Mouse (Mus musculus): ENCODE data around the gene Zfp217. TPM values are rescaled to one million over a fixed set of nuclear protein-coding genes. Genes with fewer than 3 reads are reported as not detected.

The Zfp217 gene
- total RNA-seq, 2 experiments from 2014 or later: 4.5 to 5.5 TPM

DNA sequence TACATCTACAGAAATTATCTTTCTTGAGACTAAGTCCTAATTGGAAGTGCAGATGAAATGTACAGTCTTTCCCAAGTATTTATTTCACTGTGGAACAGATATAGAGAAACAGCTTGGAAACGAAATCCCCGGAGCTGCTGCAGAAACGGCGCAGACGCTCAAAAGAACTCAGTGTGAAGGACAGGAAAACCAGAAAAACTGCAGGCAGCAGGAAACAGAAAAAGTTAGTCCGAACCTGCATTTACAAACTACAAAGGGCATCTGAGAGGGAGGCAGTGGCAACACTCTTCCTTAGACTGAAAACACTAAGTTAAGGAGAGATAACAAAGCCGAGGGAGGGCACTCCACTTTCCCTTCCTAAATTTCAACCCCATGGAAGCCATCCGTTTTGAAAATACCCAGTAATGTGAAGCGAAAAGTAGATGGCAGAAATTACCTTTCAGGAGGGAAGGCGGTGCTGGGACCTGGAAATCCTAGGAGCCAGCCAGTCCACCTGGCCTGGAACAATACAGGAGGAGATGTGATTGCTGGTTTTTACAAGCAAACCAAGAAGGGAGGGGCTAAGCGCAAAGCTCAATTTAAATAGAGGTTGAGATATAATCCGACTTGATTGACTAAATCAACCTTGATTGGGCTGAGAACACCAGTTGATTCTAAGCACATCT is 13.7 kb downstream of the Zfp217 start:
- DNase-seq (ENCODE audit: low spot score in 2 of 2): no peak

DNA sequence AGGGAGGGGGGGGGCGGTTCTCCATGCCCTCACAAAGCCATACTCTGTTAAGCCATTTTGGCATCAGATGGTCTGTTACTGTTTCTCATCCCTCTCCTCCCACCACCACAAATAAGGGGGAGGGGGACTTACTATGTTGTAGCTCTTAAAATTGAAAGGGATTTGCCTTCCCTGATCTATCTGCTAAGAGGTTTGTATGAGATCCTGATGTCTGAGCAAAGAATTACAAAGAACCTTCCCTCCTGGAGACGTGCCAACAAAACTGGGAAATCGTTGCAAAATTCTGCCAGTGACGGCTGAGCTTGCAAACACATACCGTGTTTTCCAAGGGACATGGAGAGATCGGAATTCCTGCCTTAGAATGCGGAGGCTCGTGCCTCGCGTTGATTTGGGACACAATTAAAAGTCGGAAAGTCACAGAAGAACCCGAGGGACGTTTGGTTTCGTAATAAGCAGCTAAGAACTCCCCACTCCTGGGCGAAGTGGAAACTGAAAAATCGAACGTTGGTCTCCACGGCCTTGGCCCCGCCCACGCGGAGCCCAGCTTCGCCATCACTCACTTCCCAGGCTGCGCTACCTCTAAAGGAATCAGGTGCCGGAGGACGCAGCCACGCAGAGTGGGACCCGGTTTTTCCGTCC is 14.7 kb downstream of the Zfp217 start:
- peak; percentile 64 to 68 for DNase-seq (ENCODE audit: low spot score in 2 of 2)

DNA sequence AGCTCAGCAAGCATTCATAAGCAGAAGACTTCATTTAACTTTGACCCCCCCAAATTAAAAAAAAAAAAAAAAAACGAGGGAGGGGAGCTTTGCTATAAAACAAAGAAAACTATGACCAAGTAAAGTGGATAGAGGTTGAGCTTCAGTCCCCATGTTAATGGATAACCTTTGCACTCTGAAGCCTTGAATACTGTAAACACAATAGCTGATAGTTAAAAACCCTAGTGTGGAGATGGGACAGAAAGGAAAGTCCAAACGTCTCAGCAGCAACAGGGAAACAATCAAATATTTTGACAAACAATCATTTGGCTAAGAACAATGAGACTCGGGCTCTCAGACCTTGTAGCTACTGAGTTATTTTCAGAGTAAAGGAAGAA is 15.2 kb downstream of the Zfp217 start:
- DNase-seq (ENCODE audit: low spot score in 2 of 2): no peak

DNA sequence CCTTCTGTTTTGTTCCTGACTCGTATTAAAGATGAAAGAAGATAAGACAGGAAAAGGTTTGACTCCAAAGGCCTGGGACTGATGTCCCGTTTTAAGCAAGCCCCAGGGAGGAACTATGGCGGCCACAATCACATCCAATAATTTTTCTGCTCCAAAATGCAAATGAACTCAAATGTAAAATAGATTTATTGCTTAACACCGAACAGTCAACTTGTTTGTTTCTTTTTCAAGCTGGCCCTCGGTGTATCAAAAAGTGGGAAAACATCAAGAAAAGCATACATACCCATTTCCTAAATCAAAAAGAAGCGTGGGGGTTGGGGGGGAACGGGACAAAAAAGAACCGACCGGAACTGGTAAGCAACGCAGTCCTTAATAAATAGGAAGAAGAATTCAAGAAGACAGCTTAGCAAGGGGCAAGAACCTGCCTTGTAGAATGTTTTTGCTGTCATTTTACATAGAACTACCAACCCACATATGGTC is 15.9 kb downstream of the Zfp217 start:
- DNase-seq (ENCODE audit: low spot score in 2 of 2): no peak

DNA sequence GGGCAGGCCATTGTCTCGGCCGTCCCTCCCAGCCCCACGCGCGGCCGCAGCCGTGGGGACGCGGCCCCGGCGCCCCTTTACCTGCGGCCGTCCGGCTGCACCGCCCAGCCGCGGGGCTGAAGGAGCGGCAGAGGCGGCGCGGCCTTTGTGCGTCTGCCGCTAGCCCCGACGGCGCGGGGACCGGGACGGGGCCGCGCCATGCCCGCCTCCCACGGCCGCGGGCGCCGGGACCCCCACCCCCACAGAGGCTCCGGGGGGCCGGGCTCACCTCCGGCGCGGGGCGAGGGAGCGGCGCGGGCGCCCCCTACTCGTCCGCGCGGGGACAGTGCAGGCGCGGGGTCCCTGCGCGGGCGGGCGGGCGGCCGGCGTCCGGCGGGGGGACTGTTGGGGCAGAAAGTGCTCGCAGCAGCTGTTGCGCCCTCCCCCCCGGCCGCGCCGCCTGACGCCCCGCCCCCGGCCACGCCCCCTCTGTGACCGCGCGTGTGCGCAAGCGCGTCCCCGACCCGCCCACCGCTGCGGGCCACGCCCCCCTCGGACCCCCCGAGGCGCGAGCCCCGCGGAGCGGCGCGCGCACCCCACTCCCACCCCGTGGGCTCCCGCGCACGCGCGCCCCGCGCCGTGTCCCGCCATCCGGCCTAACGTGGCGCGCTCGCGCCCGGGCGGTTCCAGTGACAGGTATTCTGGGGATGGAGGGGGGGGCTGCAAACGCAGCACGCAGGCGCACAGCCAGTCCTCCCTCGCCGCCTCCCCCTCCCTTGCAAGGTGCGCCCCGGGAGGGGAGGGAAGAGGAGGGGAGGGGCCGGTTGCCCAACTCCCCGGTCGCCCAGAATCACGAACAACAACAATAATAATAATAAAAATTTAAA is 16.9 kb downstream of the Zfp217 start:
- peak; percentile 78 to 90 for DNase-seq (ENCODE audit: low spot score in 2 of 2)

DNA sequence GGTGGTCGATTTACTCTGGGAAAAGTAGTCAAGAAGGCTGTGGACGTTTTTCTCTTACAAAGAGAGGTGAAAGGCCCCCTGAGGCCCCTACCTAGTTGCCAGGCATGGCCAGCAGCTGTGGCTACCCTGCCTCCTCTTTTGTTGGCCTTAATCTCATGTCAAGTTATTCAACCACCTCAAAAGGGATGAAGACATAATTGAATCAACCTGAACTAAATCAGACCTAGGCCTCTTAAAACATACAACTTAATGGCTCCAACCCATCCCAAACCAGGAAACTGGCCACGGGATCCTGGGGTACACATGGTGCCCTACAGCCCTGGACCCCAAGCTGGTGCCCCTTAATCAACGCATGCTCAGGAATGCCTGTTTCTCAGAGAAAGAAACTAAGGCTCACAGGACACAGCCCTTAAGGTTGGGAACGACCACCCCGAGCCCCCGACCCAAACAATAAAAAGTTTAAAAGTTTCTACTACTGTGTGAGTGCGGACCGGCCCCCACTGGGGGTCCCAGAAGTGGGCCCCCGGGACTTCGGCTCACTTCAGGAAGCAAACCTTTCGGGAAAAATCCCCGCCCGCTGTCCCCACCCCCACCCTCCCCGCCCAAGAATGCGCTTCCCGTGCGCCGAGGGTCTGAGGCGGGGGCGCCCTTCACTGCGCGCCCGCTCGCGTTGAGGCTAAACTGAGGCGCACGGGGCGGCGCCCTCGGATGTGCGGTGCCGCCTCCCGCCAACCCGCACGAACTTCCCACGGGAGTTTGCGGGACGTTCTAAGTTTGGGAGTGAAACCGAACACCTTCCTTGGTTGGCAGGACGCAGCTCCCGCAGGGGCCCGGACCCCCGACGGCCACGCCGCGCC is 17.8 kb downstream of the Zfp217 start:
- no peak for DNase-seq (ENCODE audit: low spot score in 2 of 2)

DNA sequence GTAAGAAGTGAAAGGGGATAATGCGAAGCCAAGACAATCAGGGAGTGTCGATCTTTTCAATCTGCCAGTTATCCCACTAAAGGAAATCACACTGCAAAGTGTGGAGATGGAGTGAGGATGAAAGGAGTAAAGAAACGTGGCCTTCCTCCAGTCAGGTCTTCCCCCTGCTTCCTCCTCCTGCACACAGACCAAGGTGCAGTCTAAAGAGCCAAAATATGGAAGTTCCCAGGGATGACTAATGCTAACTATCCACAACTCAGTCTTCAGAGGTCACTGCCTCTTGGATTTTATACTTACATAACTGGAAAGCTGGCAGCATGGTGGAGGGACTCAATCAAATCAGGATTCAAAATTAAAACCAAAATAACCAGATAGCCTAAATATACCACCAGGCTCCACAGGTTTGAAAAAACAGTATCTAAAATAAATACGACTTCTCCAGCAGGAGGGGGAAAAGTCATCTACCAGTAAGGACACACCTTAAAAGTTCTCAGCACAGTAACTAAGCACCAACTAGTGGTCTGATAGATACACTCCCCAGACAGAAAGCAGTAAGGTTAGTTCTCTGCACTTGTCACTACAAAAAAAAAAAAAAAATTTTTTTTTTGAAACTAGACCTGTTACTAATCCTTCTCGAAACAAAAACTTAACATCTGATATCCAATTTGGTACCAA is 18.5 kb downstream of the Zfp217 start:
- DNase-seq (ENCODE audit: low spot score in 2 of 2): no peak

DNA sequence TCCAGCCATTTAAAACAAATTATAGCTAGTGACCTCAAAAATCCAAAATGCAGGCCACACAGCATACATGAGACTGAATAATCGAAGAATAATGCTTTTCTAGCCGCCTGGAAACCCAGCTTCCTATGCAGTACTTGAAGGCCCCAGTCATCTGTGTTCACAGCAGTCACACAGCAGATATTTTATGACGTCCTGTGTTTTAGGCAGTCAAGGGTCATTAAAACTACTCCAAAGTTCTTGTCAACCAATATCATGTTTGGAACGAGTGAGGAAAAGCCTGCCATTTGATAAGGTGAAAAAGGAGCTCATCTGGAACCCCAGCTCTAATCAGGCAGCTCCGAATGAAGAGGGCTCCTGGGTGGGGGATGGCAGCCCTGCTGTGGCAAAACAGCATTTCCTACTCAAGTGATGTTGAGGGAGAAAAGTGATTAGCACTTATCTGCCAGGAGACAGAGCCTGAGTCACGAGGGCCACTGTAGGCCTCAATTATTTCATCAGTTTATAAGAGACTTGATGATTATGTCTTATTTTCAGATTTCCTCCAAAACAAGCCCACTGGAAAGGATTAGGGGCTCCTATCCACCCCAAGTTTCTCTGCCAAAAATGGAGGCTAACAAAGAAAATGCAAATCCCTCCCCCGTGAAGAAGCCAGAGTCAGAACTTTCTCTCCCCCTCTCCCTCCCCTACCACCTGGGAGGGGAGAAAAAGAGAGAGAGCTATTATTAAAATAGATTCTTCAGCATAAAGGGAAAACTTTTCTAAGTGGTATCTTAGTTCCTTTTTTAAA is 19.2 kb downstream of the Zfp217 start:
- no peak for DNase-seq (ENCODE audit: low spot score in 2 of 2)

DNA sequence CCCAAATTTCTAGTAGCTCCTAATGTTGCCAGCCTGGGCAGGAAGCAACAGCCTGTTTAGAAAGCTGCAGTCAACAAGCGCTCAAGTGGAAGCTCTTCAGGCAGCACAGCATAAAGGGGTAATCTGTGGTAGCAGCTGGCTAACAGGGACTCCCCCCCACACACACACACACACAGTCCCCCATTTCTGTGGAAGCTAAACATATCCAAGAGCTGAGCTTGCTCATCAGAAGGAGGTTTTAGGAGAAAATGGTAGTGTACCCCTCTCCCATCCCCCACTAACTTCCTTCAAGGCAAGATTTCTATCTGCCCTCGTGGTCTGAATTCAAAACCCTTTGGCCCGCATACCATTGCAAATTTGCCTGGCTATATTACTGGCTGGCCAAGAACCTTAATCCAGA is 20.4 kb downstream of the Zfp217 start:
- DNase-seq (ENCODE audit: low spot score in 2 of 2): no peak

DNA sequence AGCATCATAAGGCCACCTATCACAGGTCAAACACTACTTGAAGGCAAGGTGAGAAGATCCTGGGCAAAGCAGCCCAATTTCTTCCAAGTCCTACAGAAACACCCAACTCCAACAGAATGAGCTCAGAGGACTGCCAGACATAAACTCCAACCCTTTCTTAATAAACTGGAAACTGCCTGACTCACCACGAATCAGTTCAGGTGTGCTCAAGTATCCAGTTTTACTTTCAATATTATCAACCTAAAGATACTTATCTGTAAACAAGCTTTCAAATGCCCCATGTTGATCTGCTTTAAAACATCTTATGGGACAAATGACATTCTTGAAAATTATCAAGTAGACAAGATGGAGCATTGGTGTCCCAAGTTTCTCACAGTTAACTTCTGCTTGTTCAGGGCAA is 21.6 kb downstream of the Zfp217 start:
- no peak for DNase-seq (ENCODE audit: low spot score in 2 of 2)

DNA sequence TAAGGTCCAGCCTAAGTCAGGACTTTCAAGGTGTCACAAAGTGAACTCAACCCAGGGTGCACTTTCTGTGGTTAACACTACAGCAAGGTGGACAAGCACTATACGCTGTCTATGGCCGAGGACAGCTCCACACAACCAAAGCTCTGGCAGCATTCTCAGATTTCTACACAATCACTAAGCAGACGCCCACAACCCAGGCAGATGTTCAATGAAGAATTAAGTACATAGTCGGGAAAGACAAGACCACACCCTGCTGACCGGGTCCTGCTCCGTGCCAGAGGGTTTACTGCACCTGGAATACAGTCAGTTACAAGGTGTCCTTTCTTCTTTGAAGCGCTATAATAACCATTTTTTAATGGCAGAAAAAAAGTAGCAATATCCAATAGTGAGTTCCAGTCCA is 25.7 kb downstream of the Zfp217 start:
- DNase-seq (ENCODE audit: low spot score in 2 of 2): no peak

DNA sequence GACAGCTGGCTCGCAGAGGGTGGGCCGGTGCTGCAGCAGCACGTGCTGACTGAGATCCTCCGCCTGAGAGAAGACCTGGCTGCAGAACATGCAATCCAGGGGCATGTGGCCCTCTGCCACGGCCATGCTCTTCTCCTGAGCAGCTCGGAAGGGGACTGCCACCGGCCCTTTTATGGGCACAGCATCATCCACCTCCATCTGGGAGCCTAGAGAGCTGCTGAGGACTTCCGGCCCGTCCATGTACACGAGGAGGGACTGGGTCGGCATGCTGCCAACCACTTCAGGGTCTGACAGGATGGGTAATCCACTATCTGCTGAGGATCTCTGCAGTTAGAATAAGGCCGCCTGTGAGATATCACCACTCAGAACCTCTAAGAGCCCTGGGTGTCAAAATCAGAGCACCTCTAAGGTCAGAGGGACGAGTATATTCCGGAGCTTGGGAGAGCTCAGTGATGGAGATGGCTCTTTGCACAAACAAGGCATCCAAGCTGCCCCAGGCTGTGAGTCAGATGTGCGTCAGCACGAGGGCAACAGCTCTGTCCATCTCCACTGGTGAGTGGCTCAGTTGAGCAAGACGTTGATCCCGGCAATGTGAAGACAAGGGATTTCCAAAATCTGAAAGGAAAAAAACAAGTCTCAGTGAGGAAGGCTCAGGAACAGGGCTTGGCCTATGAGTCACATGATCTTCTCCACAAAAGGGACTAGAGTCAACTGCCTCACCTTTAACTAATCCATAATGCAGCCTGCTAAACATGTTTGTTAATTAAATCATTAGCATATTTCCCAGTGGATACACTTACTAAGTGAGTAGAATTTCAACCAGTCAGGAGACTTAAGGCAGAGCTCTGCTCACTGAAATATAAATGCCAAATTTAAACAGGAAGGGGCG is 27.5 kb downstream of the Zfp217 start:
- no peak for DNase-seq (ENCODE audit: low spot score in 2 of 2)

DNA sequence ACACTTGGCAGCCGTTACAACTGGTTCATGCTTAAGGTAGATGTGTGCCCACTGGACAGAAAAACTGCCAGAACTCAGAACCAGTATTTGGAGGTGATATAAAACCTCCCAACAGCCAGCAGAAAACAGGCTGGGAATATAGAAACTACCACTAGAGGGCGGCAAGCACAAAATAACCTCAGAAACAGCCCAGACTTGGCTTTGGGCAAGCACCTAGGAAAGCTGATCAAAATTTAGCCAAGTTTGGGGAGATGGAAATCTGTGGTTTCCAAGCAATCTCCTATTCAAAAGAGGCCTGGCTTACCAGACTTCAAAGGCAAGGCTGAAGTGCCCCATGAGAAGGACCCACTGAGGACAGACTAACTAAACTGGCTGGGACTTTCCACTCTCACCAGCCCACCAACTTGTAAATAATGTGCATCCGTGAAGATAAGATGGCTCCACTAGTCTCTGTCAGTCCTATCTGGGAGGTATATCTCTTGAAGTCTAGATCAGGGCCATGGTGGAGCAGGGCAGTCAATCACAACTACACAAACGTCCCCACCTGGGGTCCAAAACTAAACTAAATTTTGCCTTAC is 31.1 kb downstream of the Zfp217 start:
- peak; percentile 81 to 82 for DNase-seq (ENCODE audit: low spot score in 2 of 2)

DNA sequence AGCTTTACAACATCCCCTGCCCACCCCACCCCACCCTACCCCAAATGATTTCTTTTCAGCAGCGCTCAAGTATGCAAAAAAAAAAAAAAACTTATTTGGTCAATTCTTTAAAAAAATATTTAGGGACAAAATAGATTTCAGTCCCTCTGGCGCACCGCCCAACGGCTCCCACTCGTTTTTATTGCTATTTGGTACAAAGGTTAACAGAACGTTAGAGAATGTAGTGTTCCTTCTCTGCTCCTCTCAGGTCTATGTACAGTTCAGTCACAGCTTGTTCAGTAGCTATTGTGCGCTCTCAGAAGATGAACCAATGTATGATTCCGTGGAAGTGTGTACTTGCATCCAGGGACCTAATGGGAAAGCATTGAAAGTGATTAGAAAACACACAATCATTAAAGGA is 37.6 kb downstream of the Zfp217 start:
- no peak for DNase-seq (ENCODE audit: low spot score in 2 of 2)

DNA sequence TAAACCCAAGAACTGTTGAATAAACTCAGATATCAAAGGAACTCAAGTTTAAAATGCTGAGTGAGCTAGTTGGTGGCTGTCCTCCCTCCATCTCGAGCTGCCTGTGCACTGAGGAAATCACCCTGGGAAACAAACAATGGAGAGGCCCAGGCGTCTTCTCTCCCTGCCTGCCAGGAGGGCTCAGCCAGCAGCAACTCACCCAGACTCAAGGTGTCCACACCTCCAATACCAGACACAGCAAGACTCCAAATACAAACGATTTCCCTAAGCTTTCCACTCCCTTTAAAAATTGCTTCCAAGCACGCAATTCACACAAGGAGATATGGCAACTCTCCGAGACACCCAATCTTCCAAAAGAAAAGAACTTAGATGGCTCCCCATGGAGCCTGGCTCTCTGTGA is 38.4 kb downstream of the Zfp217 start:
- DNase-seq (ENCODE audit: low spot score in 2 of 2): no peak

DNA sequence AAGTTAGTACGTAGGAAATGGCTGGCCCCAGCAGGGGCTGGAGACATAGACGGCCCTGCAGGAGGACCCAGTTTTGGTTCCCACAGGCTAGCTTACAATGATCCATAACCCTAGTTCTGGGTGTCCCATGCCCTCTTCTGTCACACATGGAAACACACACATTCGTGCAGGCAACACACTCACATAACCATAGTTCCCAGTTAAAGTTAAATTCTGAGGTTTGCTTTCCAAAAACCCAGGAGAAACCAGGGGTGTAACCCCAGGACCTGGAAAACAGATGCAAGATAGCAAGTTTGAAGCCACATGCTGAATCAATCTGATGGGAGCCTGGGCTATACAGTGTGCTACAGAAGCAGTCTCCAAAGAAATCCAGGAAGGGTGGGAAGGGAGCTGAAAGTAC is 40.1 kb downstream of the Zfp217 start:
- DNase-seq (ENCODE audit: low spot score in 2 of 2): no peak

DNA sequence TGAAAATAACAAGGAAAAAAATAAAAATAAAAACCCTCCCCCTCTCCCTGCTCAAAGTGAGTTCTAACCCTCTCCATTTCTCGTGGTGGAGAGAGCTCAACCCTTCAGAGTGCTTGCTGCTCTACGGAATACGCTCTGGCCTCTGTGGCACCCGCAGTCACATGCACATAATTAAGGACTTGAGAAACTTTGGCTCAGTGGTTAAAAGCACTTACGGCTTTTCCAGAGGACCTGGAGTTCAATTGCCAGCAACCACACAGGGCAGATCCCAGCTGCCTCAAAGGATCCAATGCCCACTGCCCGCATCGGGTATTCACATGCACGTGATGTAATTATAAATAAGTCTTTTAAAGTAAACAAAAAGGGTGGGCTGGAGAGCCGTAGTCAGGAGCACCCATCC is 41.9 kb downstream of the Zfp217 start:
- DNase-seq (ENCODE audit: low spot score in 2 of 2): no peak

DNA sequence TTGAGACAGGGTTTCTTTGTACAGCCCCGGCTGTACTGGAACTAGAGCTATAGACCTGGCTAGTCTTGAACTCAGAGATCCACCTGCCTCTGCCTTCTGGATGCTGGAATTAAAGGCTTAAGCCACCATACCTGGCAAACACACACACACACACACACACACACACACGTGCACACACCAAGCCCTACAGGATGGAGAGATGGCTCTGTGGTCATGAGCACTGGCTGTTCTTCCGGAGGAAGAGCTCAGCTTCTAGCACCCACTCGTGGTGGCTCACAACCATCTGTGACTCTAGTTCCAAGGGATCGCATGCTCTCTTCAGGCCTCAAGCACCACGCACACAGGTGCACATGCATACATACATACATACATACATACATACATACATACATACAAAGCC is 43.5 kb downstream of the Zfp217 start:
- no peak for DNase-seq (ENCODE audit: low spot score in 2 of 2)
